Mouse (Mus musculus) MEL (cell line): ENCODE data around the gene Olfr718-ps1. TPM values are rescaled to one million over a fixed set of nuclear protein-coding genes. Genes with fewer than 3 reads are reported as not detected.
A peak's percentile ranks its signal among the peaks of the same experiment; 100 is the strongest.

ENCODE experiments used
- DNase-seq: peaks from one replicate; pipeline ENCODE4 v3.0.0; 2011; ENCODE audit warnings: low read depth, low spot score
- H3K27ac ChIP-seq: 2 replicates; pipeline ENCODE4 v1.5.1; 2012; ENCODE audit warnings: low read depth, mild to moderate bottlenecking, control low read depth, low read length, moderate library complexity; ENCODE audit not compliant: control insufficient read depth
- H3K27me3 ChIP-seq, 2 experiments: fragments of 150-350 bp in 1 of 2; sonication (generic) in 1 of 2; 2 replicates each; pipeline ENCODE4 v1.6.1; 2012; ENCODE audit warnings: low read length in 2 of 2, mild to moderate bottlenecking in 2 of 2, improper control_type of control experiment in 1 of 2, moderate library complexity in 1 of 2; ENCODE audit not compliant: insufficient read depth in 2 of 2, control insufficient read depth in 1 of 2
- H3K36me3 ChIP-seq, 2 experiments: 2 replicates each; pipeline ENCODE4 v1.6.1; 2012 to 2014; ENCODE audit warnings: low read length in 2 of 2, improper control_type of control experiment in 1 of 2, inconsistent platforms in 1 of 2, mild to moderate bottlenecking in 1 of 2; ENCODE audit not compliant: insufficient read depth in 2 of 2, control insufficient read depth in 1 of 2
- H3K4me1 ChIP-seq, 2 experiments: fragments of 150-350 bp in 1 of 2; sonication (generic) in 1 of 2; 2 replicates each; pipeline ENCODE4 v1.6.1; 2012; ENCODE audit warnings: low read length in 2 of 2, improper control_type of control experiment in 1 of 2, mild to moderate bottlenecking in 1 of 2; ENCODE audit not compliant: insufficient read depth in 2 of 2, control insufficient read depth in 1 of 2
- H3K4me3 ChIP-seq, 2 experiments: fragments of 150-350 bp in 1 of 2; sonication (generic) in 1 of 2; 2 replicates each; pipeline ENCODE4 v1.5.1; 2012; ENCODE audit warnings: low read depth in 2 of 2, low read length in 2 of 2, mild to moderate bottlenecking in 2 of 2, moderate library complexity in 2 of 2, control low read depth in 1 of 2, improper control_type of control experiment in 1 of 2; ENCODE audit not compliant: control insufficient read depth in 1 of 2, insufficient read depth in 1 of 2
- H3K79me2 ChIP-seq: 2 replicates; pipeline ENCODE4 v1.6.1; 2012; ENCODE audit warnings: mild to moderate bottlenecking, low read length, moderate library complexity; ENCODE audit not compliant: control insufficient read depth, poor library complexity, insufficient read depth
- H3K9ac ChIP-seq: 2 replicates; pipeline ENCODE4 v1.6.1; 2012; ENCODE audit warnings: low read depth, mild to moderate bottlenecking, control low read depth, low read length, moderate library complexity; ENCODE audit not compliant: control insufficient read depth, poor library complexity, severe bottlenecking
- H3K9me3 ChIP-seq: fragments of 150-350 bp; sonication (generic); replicated peaks from 2 replicates; pipeline ENCODE4 v1.6.1; 2012; ENCODE audit warnings: mild to moderate bottlenecking, low read length, improper control_type of control experiment, moderate library complexity; ENCODE audit not compliant: insufficient read depth
- BHLHE40 ChIP-seq: IDR thresholded peaks from 2 replicates; pipeline ENCODE4 v1.6.1; 2012; ENCODE audit warnings: low read depth, mild to moderate bottlenecking, inconsistent platforms, low read length, improper control_type of control experiment, borderline replicate concordance
- CHD1 ChIP-seq: IDR thresholded peaks from 2 replicates; pipeline ENCODE4 v1.6.1; 2012; ENCODE audit warnings: low read depth, mild to moderate bottlenecking, inconsistent platforms, low read length, improper control_type of control experiment
- CTCF ChIP-seq, 3 experiments: IDR thresholded peaks in 2 of 3; conservative IDR thresholded peaks in 1 of 3; 2 replicates each; pipeline ENCODE4 v1.5.1; 2011 to 2012; ENCODE audit warnings: low read length in 3 of 3, low read depth in 2 of 3, mild to moderate bottlenecking in 2 of 3, improper control_type of control experiment in 1 of 3, inconsistent platforms in 1 of 3, mixed read lengths in 1 of 3, moderate library complexity in 1 of 3; ENCODE audit not compliant: control insufficient read depth in 1 of 3, insufficient read depth in 1 of 3, poor library complexity in 1 of 3, severe bottlenecking in 1 of 3
- EP300 ChIP-seq, 2 experiments: IDR thresholded peaks; 2 replicates each; pipeline ENCODE4 v1.6.1; 2011; ENCODE audit warnings: improper control_type of control experiment in 2 of 2, low read length in 2 of 2, low read depth in 1 of 2, mild to moderate bottlenecking in 1 of 2
- ETS1 ChIP-seq: IDR thresholded peaks from 2 replicates; pipeline ENCODE4 v1.6.1; 2012; ENCODE audit warnings: low read depth, mild to moderate bottlenecking, inconsistent platforms, low read length, improper control_type of control experiment, moderate library complexity
- KAT2A ChIP-seq: conservative IDR thresholded peaks from 2 replicates; pipeline ENCODE4 v1.6.1; 2012; ENCODE audit warnings: low read depth, low read length, improper control_type of control experiment, inconsistent platforms
- MAX ChIP-seq: IDR thresholded peaks from 2 replicates; pipeline ENCODE4 v1.6.1; 2011; ENCODE audit warnings: low read length, improper control_type of control experiment
- MAZ ChIP-seq: IDR thresholded peaks from 2 replicates; pipeline ENCODE4 v1.6.1; 2012; ENCODE audit warnings: low read depth, mild to moderate bottlenecking, inconsistent platforms, low read length, improper control_type of control experiment
- MEF2A ChIP-seq: IDR thresholded peaks from 2 replicates; pipeline ENCODE4 v1.6.1; 2014; ENCODE audit warnings: low read depth, mild to moderate bottlenecking, inconsistent platforms, low read length, improper control_type of control experiment; ENCODE audit not compliant: poor library complexity, insufficient replicate concordance, severe bottlenecking; ENCODE audit errors: extremely low read depth
- MXI1 ChIP-seq: IDR thresholded peaks from 2 replicates; pipeline ENCODE4 v1.6.1; 2011; ENCODE audit warnings: mild to moderate bottlenecking, low read depth, low read length, improper control_type of control experiment
- MYB ChIP-seq: IDR thresholded peaks from 2 replicates; pipeline ENCODE4 v1.6.1; 2011; ENCODE audit warnings: mild to moderate bottlenecking, low read depth, low read length, improper control_type of control experiment
- MYC ChIP-seq: IDR thresholded peaks from 2 replicates; pipeline ENCODE4 v1.6.1; 2011; ENCODE audit warnings: low read depth, mild to moderate bottlenecking, low read length, improper control_type of control experiment, moderate library complexity
- NELFE ChIP-seq: IDR thresholded peaks from 2 replicates; pipeline ENCODE4 v1.6.1; 2011; ENCODE audit warnings: low read depth, low read length, improper control_type of control experiment
- NRF1 ChIP-seq: IDR thresholded peaks from 2 replicates; pipeline ENCODE4 v1.6.1; 2014; ENCODE audit warnings: low read depth, mild to moderate bottlenecking, inconsistent platforms, low read length, improper control_type of control experiment, moderate library complexity; ENCODE audit not compliant: poor library complexity, insufficient read depth, severe bottlenecking
- POLR2A ChIP-seq, 2 experiments: IDR thresholded peaks; 2 replicates each; pipeline ENCODE4 v1.6.1; 2011 to 2012; ENCODE audit warnings: low read length in 2 of 2, mild to moderate bottlenecking in 2 of 2, control low read depth in 1 of 2, improper control_type of control experiment in 1 of 2, low read depth in 1 of 2, moderate library complexity in 1 of 2; ENCODE audit not compliant: control insufficient read depth in 1 of 2, insufficient read depth in 1 of 2, poor library complexity in 1 of 2
- RAD21 ChIP-seq: IDR thresholded peaks from 2 replicates; pipeline ENCODE4 v1.6.1; 2011; ENCODE audit warnings: mild to moderate bottlenecking, low read depth, low read length, improper control_type of control experiment
- SMC3 ChIP-seq: IDR thresholded peaks from 2 replicates; pipeline ENCODE4 v1.6.1; 2011; ENCODE audit warnings: low read depth, low read length, improper control_type of control experiment
- TAL1 ChIP-seq: IDR thresholded peaks from 2 replicates; pipeline ENCODE4 v1.6.1; 2012; ENCODE audit warnings: mild to moderate bottlenecking, inconsistent platforms, low read length, moderate library complexity, mixed read lengths
- TBP ChIP-seq: IDR thresholded peaks from 2 replicates; pipeline ENCODE4 v1.8.0; 2011; ENCODE audit warnings: low read depth, low read length, improper control_type of control experiment
- TCF12 ChIP-seq: IDR thresholded peaks from 2 replicates; pipeline ENCODE4 v1.6.1; 2014; ENCODE audit warnings: low read depth, mild to moderate bottlenecking, inconsistent platforms, low read length, improper control_type of control experiment, moderate library complexity
- USF2 ChIP-seq, 2 experiments: IDR thresholded peaks; 2 replicates each; pipeline ENCODE4 v1.6.1; 2011 to 2012; ENCODE audit warnings: improper control_type of control experiment in 2 of 2, low read length in 2 of 2, borderline replicate concordance in 1 of 2, inconsistent platforms in 1 of 2, low read depth in 1 of 2, mild to moderate bottlenecking in 1 of 2; ENCODE audit not compliant: insufficient read depth in 1 of 2
- ZC3H11A ChIP-seq: IDR thresholded peaks from 2 replicates; pipeline ENCODE4 v1.6.1; 2012; ENCODE audit warnings: low read depth, mild to moderate bottlenecking, inconsistent platforms, low read length, improper control_type of control experiment
- ZKSCAN1 ChIP-seq: IDR thresholded peaks from 2 replicates; pipeline ENCODE4 v1.6.1; 2012; ENCODE audit warnings: low read depth, mild to moderate bottlenecking, inconsistent platforms, low read length, improper control_type of control experiment, moderate library complexity
- ZNF384 ChIP-seq: IDR thresholded peaks from 2 replicates; pipeline ENCODE4 v1.6.1; 2012; ENCODE audit warnings: low read depth, mild to moderate bottlenecking, inconsistent platforms, low read length, improper control_type of control experiment
- polyA plus RNA-seq, 2 experiments: library from polyadenylated mRNA; stranded (reverse) in 1 of 2; unstranded in 1 of 2; fragments of >175 nt in 1 of 2; fragments of >200 nt in 1 of 2; gene quantifications; 2 replicates each; pipeline versions ENCODE4 v1.2.1 to v1.2.4; 2012; ENCODE audit warnings: low replicate concordance in 2 of 2, low read depth in 1 of 2; ENCODE audit not compliant: insufficient read length in 2 of 2, insufficient read depth in 1 of 2, missing spikeins in 1 of 2
- total RNA-seq: library from RNA; depleted of rRNA; stranded (reverse); fragments of 300-350 nt; gene quantifications from 2 replicates; pipeline ENCODE4 v1.2.3, GENCODE M21; 2012

The Olfr718-ps1 gene
- total and polyA plus RNA-seq, 3 experiments = 0.01 TPM; not detected in 2

DNA sequence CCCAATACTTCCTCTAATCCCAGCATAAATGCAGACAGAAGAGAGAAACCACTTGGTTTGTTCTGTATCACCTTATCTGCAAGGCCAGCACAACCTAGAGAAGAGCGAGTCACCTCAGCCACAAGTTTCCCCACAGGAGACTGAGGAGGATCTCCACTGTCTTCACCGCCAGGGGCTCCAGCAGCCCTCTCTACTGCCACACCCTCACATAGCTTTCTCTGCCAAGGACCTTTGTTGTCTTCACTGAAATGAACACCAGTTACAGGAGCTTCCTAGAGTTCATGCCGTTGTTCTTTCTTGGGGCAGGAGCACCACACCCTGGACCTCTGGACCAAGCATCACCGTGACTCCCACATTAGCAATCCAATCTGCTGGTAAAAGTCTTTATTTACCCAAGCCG lies 1.3 kb upstream of the Olfr718-ps1 start:
- H3K79me2 ChIP-seq = no peaks in the 10 kb centered on the region
- H3K4me3 ChIP-seq = no peak overlapping the region
- H3K4me1 ChIP-seq = no peaks in the 10 kb centered on the region
- TF ChIP-seq EP300 (IDR thresholded peaks at IDR 0.05; ENCODE audit: low read depth in 1 of 2, low read length in 2 of 2) = no peak
- TF ChIP-seq TBP = 0 out of 2 replicates have a peak, but pooled peaks have one; percentile 39
- no peak for TF ChIP-seq MYC
- no peak for TF ChIP-seq KAT2A
- no peak for TF ChIP-seq MEF2A
- TF ChIP-seq CHD1 = no peak
- TF ChIP-seq RAD21 = no peak
- TF ChIP-seq CTCF (IDR thresholded peaks at IDR 0.05 in 2 of 3, conservative IDR thresholded peaks at IDR 0.05 in 1 of 3; ENCODE audit: control insufficient read depth in 1 of 3, insufficient read depth in 1 of 3, low read depth in 2 of 3, low read length in 3 of 3, poor library complexity in 1 of 3, severe bottlenecking in 1 of 3) = 0 out of 6 replicates have a peak, but pooled peaks of 1 of the 3 experiments have one; percentile 4
- no peak overlapping the region for H3K27ac ChIP-seq
- H3K27me3 ChIP-seq = no peaks in the 10 kb centered on the region; a peak in 1 of 4 replicates
- H3K36me3 ChIP-seq = no peaks in the 10 kb centered on the region
- peak; percentile 39 for DNase-seq
- no peak overlapping the region for H3K9ac ChIP-seq
- no peaks in the 10 kb centered on the region for H3K9me3 ChIP-seq

DNA sequence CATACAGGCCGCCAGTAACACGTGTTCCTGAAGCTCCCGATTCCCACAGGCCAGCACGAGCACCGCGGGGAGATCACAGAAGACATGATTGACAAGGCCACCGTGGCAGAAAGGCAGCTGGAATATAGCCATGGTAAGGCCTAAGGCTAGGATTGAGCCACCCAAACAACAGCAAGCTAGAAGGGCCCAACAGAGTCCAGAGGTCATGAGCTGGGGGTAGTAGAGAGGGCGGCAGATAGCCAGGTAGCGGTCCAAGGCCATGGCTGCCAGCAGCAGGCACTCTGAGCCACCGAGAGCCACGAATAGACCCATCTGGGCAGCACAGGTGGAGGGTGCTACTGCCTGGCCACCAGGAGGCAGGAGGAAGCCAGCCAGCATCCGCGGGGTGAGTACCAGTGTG lies 9.8 kb downstream of the Olfr718-ps1 start:
- TF ChIP-seq MXI1 = no peak
- no peak for TF ChIP-seq SMC3
- TF ChIP-seq ZC3H11A = no peak
- TF ChIP-seq TCF12 = no peak
- no peak for TF ChIP-seq ZNF384
- TF ChIP-seq NELFE = no peak
- TF ChIP-seq TBP = no peak
- TF ChIP-seq EP300 (IDR thresholded peaks at IDR 0.05; ENCODE audit: low read depth in 1 of 2, low read length in 2 of 2) = no peak
- no peak for TF ChIP-seq CTCF (IDR thresholded peaks at IDR 0.05 in 2 of 3, conservative IDR thresholded peaks at IDR 0.05 in 1 of 3; ENCODE audit: control insufficient read depth in 1 of 3, insufficient read depth in 1 of 3, low read depth in 2 of 3, low read length in 3 of 3, poor library complexity in 1 of 3, severe bottlenecking in 1 of 3)
- no peak for TF ChIP-seq MAX
- TF ChIP-seq ZKSCAN1 = no peak
- no peak for TF ChIP-seq BHLHE40
- TF ChIP-seq USF2 (IDR thresholded peaks at IDR 0.05; ENCODE audit: borderline replicate concordance in 1 of 2, insufficient read depth in 1 of 2, low read depth in 1 of 2, low read length in 2 of 2) = no peak
- no peak for TF ChIP-seq POLR2A (IDR thresholded peaks at IDR 0.05; ENCODE audit: control insufficient read depth in 1 of 2, insufficient read depth in 1 of 2, low read depth in 1 of 2, low read length in 2 of 2, poor library complexity in 1 of 2)
- TF ChIP-seq MYC = no peak
- TF ChIP-seq MAZ = no peak
- no peak for TF ChIP-seq ETS1
- no peak for TF ChIP-seq TAL1
- no peak for TF ChIP-seq NRF1
- TF ChIP-seq MYB = no peak
- TF ChIP-seq, all 39 proteins: peak for 0
- Histone ChIP-seq H3K79me2 (no peaks in the 10 kb centered on the region), H3K9me3 (no peaks in the 10 kb centered on the region), H3K9ac (no peak overlapping the region), H3K36me3 (peaks cover 0 to 11% of the 10 kb centered on the region in 2 experiments; a peak in 2 of 4 replicates), H3K27me3 (no peaks in the 10 kb centered on the region), H3K27ac (no peak overlapping the region), H3K4me3 (no peak overlapping the region), H3K4me1 (peaks cover 0 to 9% of the 10 kb centered on the region in 2 experiments; a peak in 2 of 4 replicates)
- DNase-seq = no peak
